Mouse (Mus musculus) right cerebral cortex, postnatal 25 days (tissue): ENCODE data around the gene Ndufaf2.

Source experiments
- DNase-seq: peaks from one replicate; pipeline ENCODE4 v3.0.0; 2022

Gene Ndufaf2

GRCm38 (mm10) chr13:108138403-108138977 lies 19.9 kb downstream of the Ndufaf2 start:
- no peak for DNase-seq

GRCm38 (mm10) chr13:108135617-108136016 lies 22.8 kb downstream of the Ndufaf2 start:
- no peak for DNase-seq

GRCm38 (mm10) chr13:108132031-108132819 lies 26.2 kb downstream of the Ndufaf2 start:
- no peak for DNase-seq

GRCm38 (mm10) chr13:108130737-108131136 lies 27.7 kb downstream of the Ndufaf2 start:
- no peak for DNase-seq

GRCm38 (mm10) chr13:108129070-108129469 lies 29.4 kb downstream of the Ndufaf2 start:
- DNase-seq = no peak

GRCm38 (mm10) chr13:108127883-108128282 lies 30.5 kb downstream of the Ndufaf2 start:
- DNase-seq = no peak

- no peak for DNase-seq
Observed at GRCm38 (mm10) chr13:108127130-108127529, 31.3 kb downstream of the Ndufaf2 start.

GRCm38 (mm10) chr13:108126246-108126645 lies 32.2 kb downstream of the Ndufaf2 start:
- no peak for DNase-seq

- DNase-seq = no peak
Observed at GRCm38 (mm10) chr13:108124096-108124495, 34.3 kb downstream of the Ndufaf2 start.

GRCm38 (mm10) chr13:108123109-108123723 lies 35.2 kb downstream of the Ndufaf2 start:
- no peak for DNase-seq

- no peak for DNase-seq
Observed at GRCm38 (mm10) chr13:108119411-108120310, 38.8 kb downstream of the Ndufaf2 start.

GRCm38 (mm10) chr13:108118188-108118587 lies 40.2 kb downstream of the Ndufaf2 start:
- DNase-seq = no peak

- no peak for DNase-seq
Observed at GRCm38 (mm10) chr13:108117654-108118053, 40.8 kb downstream of the Ndufaf2 start.

GRCm38 (mm10) chr13:108114257-108114656 lies 44.2 kb downstream of the Ndufaf2 start:
- DNase-seq = no peak

- DNase-seq = no peak
Observed at GRCm38 (mm10) chr13:108113536-108113935, 44.9 kb downstream of the Ndufaf2 start.

- no peak for DNase-seq
Observed at GRCm38 (mm10) chr13:108110929-108111328, 47.5 kb downstream of the Ndufaf2 start.

GRCm38 (mm10) chr13:108100700-108101099 lies 57.7 kb downstream of the Ndufaf2 start:
- no peak for DNase-seq

GRCm38 (mm10) chr13:108096446-108096845 lies 62.0 kb downstream of the Ndufaf2 start:
- DNase-seq = no peak

GRCm38 (mm10) chr13:108095617-108096016 lies 62.8 kb downstream of the Ndufaf2 start:
- DNase-seq = peak; percentile 20

GRCm38 (mm10) chr13:108094681-108095080 lies 63.7 kb downstream of the Ndufaf2 start:
- DNase-seq = no peak

GRCm38 (mm10) chr13:108092290-108092689 lies 66.1 kb downstream of the Ndufaf2 start:
- no peak for DNase-seq

- no peak for DNase-seq
Observed at GRCm38 (mm10) chr13:108086724-108087123, 71.7 kb downstream of the Ndufaf2 start.

- no peak for DNase-seq
Observed at GRCm38 (mm10) chr13:108086036-108086435, 72.4 kb downstream of the Ndufaf2 start.
